Mouse (Mus musculus) megakaryocyte, adult 5-6 weeks (primary cell): Measurements from ENCODE around the gene Myo16. TPM values are rescaled to one million over a fixed set of nuclear protein-coding genes. Genes with fewer than 3 reads are reported as not detected.

ENCODE experiments used
- ATAC-seq: 2 replicates; pipeline ENCODE4 v1.8.0; 2016; ENCODE audit warnings: mild to moderate bottlenecking, inconsistent platforms; ENCODE audit not compliant: poor library complexity, severe bottlenecking
- total RNA-seq, 2 experiments: library from RNA; stranded (forward) in 1 of 2; stranded (reverse) in 1 of 2; fragments of 153-499, 151-499 nt in 1 of 2; fragments of 221-1000, 200-1000 nt in 1 of 2; gene quantifications; 2 replicates each; pipeline versions ENCODE4 v1.2.3 to v1.2.4; 2015 to 2017

Gene Myo16
- total RNA-seq, 2 experiments from 2014 or later = not detected

- ATAC-seq = no peak
Observed at GRCm38 (mm10) chr8:10651546-10652315, 498.0 kb downstream of the Myo16 start.

GRCm38 (mm10) chr8:10653282-10653681, 499.6 kb downstream of the Myo16 start:
- ATAC-seq = no peak

GRCm38 (mm10) chr8:10654922-10655518, 501.3 kb downstream of the Myo16 start:
- ATAC-seq = no peak

- peak; percentile 96 for ATAC-seq
Observed at GRCm38 (mm10) chr8:10663770-10664470, 510.2 kb downstream of the Myo16 start.

DNA sequence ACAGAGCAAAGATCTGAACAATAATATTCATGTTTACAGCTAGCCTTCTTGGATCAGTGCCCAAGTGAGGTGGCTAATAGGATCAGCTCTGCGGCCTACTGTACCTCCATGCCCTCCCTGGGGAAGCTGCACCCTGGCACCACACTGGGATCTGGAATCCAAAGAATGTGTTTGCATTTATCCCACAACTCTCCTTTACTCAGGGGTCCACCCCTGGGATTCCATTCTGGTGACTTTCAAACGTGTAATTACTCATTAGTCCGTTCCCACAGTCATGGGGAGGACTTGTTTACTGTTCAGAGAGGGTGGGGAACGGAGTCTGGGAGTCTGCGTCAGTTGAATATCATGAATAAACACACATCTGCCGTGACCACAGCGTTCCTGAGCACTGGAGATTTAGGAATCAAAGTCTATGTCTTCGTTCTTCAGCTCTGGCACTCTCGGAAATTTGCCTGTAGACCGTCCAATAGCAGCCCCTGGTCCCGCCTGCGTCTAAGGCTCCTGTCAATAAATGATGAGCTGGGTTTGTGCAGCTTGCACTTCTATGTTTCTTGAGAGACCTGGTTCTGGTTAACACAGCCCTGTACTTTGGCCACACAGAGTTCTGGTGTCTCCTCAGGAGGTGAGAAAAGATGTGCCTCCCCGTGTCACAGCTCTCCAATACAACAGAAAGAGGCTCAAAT, 511.3 kb downstream of the Myo16 start:
- ATAC-seq = no peak

DNA sequence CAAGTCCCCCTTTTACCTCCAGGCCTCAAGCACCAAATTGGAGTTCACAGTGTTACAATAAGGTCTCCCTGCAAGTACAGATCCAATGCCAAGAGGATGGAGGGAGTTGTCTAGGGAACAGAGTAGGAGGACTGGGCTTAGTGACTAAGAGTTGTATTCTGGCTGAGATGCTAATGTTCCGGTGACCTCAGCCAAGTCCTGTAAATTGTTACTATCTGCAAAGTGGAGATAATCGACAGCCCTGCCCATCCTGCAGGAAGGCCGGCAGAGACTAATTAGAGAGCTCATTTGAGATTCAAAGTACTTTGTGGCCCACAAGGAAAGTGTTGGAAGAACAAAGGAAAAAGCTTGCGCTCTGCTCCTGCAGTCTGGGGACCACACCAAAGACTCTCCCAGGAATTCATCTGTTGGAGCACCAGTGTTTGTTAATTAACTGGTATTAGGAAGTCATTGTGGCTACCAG, 512.1 kb downstream of the Myo16 start:
- ATAC-seq = no peak

GRCm38 (mm10) chr8:10671862-10672548, 518.3 kb downstream of the Myo16 start:
- no peak for ATAC-seq

DNA sequence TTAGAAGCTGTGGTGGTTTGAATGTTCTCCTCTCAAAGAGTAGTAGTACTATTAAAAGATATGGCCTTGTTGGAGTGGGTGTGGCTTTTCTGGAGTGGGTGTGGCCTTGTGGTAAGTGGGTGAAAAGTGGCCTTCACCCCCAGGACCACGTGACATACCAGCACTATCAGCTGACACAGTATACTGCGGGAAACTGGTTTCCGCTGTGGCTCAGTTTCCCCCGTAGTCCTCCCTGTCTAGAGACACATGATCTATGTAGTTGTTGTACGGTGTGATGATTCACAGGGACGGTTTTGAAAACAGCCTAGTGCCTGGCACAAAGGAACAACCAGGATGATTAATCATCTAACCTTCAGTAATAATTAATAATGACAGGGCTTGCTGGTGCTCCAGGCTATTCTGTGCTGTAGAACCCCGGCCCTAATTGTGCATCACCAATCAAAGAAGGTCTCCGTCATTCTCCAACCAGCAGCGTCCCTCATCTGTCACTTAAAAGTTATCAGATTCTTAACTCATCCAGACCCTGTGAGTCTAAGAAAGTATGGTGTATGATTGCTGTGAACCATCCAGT, 524.2 kb downstream of the Myo16 start:
- no peak for ATAC-seq

- ATAC-seq = no peak
Observed at GRCm38 (mm10) chr8:10681926-10682325, 528.2 kb downstream of the Myo16 start.

GRCm38 (mm10) chr8:10683088-10683487, 529.4 kb downstream of the Myo16 start:
- ATAC-seq = peak; percentile 89

Other genes with a start within 250 kb of the Myo16 start
- gene Lig4, start 176.2 kb upstream of the Myo16 start, total RNA-seq (2015) = 1.7 and 2.2 TPM in 2 replicates
- gene Lig4, start 176.2 kb upstream of the Myo16 start, total RNA-seq (2017) = 1.0 and 1.1 TPM in 2 replicates
- gene Abhd13, start 176.2 kb upstream of the Myo16 start, total RNA-seq (2015) = 15.2 and 15.8 TPM in 2 replicates
- 18.0 and 20.5 TPM in 2 replicates for gene Abhd13, start 176.2 kb upstream of the Myo16 start, total RNA-seq (2017)
- 23.1 and 26.8 TPM in 2 replicates for gene Tnfsf13b, start 147.4 kb upstream of the Myo16 start, total RNA-seq (2015)
- 6.2 and 9.1 TPM in 2 replicates for gene Tnfsf13b, start 147.4 kb upstream of the Myo16 start, total RNA-seq (2017)